Mouse (Mus musculus) MN1 (cell line): ENCODE data around the gene Vmn2r19.
"Not testable (repeated sequence)": the region's sequence is repeated elsewhere in the genome, so short reads cannot be mapped to it uniquely, and the experiment has no call there.

ENCODE experiments used
- DNase-seq: peaks from one replicate; pipeline ENCODE4 v3.0.0-alpha.2; 2016; ENCODE audit warnings: low spot score

Vmn2r19 gene

GRCm38 (mm10) chr6:123308033-123308432, at the start of gene Vmn2r19:
Gene Vmn2r19, plus strand, starts transcription at chr6:123308333.
- DNase-seq = no peak

GRCm38 (mm10) chr6:123258946-123259345, 49.2 kb upstream of the Vmn2r19 start:
- no peak for DNase-seq

- no peak for DNase-seq
These were observed 48.1 kb upstream of the Vmn2r19 start for GRCm38 (mm10) chr6:123259889-123260603.

- DNase-seq = no peak
These were observed 47.3 kb upstream of the Vmn2r19 start for GRCm38 (mm10) chr6:123260868-123261267.

GRCm38 (mm10) chr6:123261555-123262161, 46.5 kb upstream of the Vmn2r19 start, which contains the start of gene Clec4d:
Gene Clec4d, plus strand, starts transcription at chr6:123262111.
- DNase-seq = no peak

GRCm38 (mm10) chr6:123264194-123264593, 43.9 kb upstream of the Vmn2r19 start:
- no peak for DNase-seq

- DNase-seq = no peak
These were observed 42.3 kb upstream of the Vmn2r19 start for GRCm38 (mm10) chr6:123265809-123266208.

GRCm38 (mm10) chr6:123266945-123267344, 41.2 kb upstream of the Vmn2r19 start:
- no peak for DNase-seq

- no peak for DNase-seq
These were observed 28.7 kb upstream of the Vmn2r19 start for GRCm38 (mm10) chr6:123279443-123279842.

GRCm38 (mm10) chr6:123286311-123286710, 21.8 kb upstream of the Vmn2r19 start:
- DNase-seq = no peak

GRCm38 (mm10) chr6:123288931-123289330, 19.2 kb upstream of the Vmn2r19 start:
- DNase-seq = no peak

- no peak for DNase-seq
These were observed 18.4 kb upstream of the Vmn2r19 start, which contains the start of gene Clec4e for GRCm38 (mm10) chr6:123289753-123290152. Gene Clec4e, minus strand, starts transcription at chr6:123289870.

GRCm38 (mm10) chr6:123292751-123293400, 15.3 kb upstream of the Vmn2r19 start:
- no peak for DNase-seq

GRCm38 (mm10) chr6:123293509-123293908, 14.6 kb upstream of the Vmn2r19 start:
- DNase-seq = not testable (repeated sequence)

- no peak for DNase-seq
These were observed 11.4 kb upstream of the Vmn2r19 start for GRCm38 (mm10) chr6:123296687-123297086.

- not testable (repeated sequence) for DNase-seq
These were observed 1.8 kb upstream of the Vmn2r19 start for GRCm38 (mm10) chr6:123306315-123306714.

- DNase-seq = no peak
These were observed 24.4 kb downstream of the Vmn2r19 start for GRCm38 (mm10) chr6:123332503-123332902.

- DNase-seq = no peak
These were observed 32.0 kb downstream of the Vmn2r19 start for GRCm38 (mm10) chr6:123340093-123340492.

GRCm38 (mm10) chr6:123346141-123346540, 38.0 kb downstream of the Vmn2r19 start:
- DNase-seq = no peak
